Mouse (Mus musculus): ENCODE results near the gene Pyroxd1. TPM values are rescaled to one million over a fixed set of nuclear protein-coding genes. Genes with fewer than 3 reads are reported as not detected.

Gene Pyroxd1
- 5.6 and 6.3 TPM in 2 replicates for polyA plus RNA-seq (2015; fragmentation: Nextera tagmentation; extraction: Ambion mirVana)

GRCm38 (mm10) chr6:142345440-142346038 is at the start of gene Pyroxd1:
Gene Pyroxd1 (plus strand): TSS chr6:142345654.
- ATAC-seq (ENCODE audit: low read depth): peak; percentile 92
- H3K9me3 ChIP-seq (replicated peaks; ENCODE audit: control insufficient read depth, low read length): no peaks in the 10 kb centered on the region
- peak within 1 kb of the TSS; percentile 85 for H3K4me3 ChIP-seq (ENCODE audit: low read depth, low read length)
- under 1% methylated on average over 48 of the region's 48 CpGs for WGBS (ENCODE audit: insufficient replicate concordance)
- peak within 1 kb of the TSS; percentile 69 for H3K4me2 ChIP-seq (ENCODE audit: low read depth, low read length)
- peak within 1 kb of the TSS; percentile 75 for H3K9ac ChIP-seq (ENCODE audit: low read depth, low read length)
- H3K36me3 ChIP-seq (ENCODE audit: control insufficient read depth, insufficient read depth): no peaks in the 10 kb centered on the region
- H3K27ac ChIP-seq (ENCODE audit: low read length): peak within 1 kb of the TSS; percentile 83
- no peaks in the 10 kb centered on the region for H3K27me3 ChIP-seq (ENCODE audit: control insufficient read depth, insufficient read depth, low read depth, low read length)
- peaks cover 11% of the 10 kb centered on the region for H3K4me1 ChIP-seq (ENCODE audit: control insufficient read depth, low read depth, low read length)

DNA sequence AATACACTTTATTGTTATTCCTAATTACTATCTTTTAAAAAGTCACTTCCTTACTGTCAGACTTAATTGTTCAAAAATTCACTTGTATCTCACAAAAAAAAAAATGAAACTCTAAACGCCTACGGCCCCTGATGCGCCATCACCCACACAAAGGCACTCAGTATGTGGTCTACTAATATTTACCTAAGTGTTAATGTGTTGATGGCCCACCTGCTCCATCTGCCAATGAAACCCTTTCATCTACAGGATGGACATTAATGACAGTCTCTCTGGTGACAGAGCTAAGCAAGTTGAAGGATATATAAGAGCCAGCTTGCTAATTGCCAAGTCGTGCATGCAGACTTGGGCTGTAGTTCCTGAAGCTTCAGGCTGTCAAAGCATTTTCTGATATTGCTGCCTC is 47.4 kb upstream of the Pyroxd1 start, which contains the start of gene Iapp:
Gene Iapp (plus strand): TSS at position 326 of the 400 bp plus-strand sequence.
- Histone ChIP-seq H3K27ac (ENCODE audit: low read length) (no peak within 1 kb of the TSS), H3K4me3 (ENCODE audit: low read depth, low read length) (no peak within 1 kb of the TSS), H3K36me3 (ENCODE audit: control insufficient read depth, insufficient read depth) (no peaks in the 10 kb centered on the region), H3K9me3 (replicated peaks; ENCODE audit: control insufficient read depth, low read length) (no peaks in the 10 kb centered on the region), H3K4me1 (ENCODE audit: control insufficient read depth, low read depth, low read length) (no peaks in the 10 kb centered on the region), H3K9ac (ENCODE audit: low read depth, low read length) (no peak within 1 kb of the TSS), H3K4me2 (ENCODE audit: low read depth, low read length) (no peak within 1 kb of the TSS), H3K27me3 (ENCODE audit: control insufficient read depth, insufficient read depth, low read depth, low read length) (no peaks in the 10 kb centered on the region)
- no peak for ATAC-seq (ENCODE audit: low read depth)
- 50% methylated on average over 4 of the region's 4 CpGs for WGBS (ENCODE audit: insufficient replicate concordance)

DNA sequence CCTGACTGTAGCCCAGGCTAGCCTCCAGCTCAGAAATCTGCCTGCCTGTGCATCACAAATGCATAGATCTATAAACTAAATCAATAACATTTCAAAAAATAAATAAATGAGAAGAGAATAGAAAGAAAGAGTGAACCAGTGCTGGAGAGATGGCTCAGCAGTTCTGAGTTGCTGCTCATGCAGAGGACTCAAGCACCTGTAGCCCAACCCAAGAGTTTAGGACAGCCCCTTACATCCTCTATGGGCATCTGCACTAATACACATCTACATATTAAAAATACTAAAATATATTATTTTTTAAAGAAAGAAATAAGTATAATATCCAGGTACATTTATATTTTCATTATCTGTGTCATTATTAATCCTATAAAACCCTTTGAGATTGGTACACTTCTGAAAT is 40.4 kb upstream of the Pyroxd1 start:
- Histone ChIP-seq H3K9ac (ENCODE audit: low read depth, low read length) (no peak overlapping the region), H3K4me1 (ENCODE audit: control insufficient read depth, low read depth, low read length) (no peaks in the 10 kb centered on the region), H3K27ac (ENCODE audit: low read length) (no peak overlapping the region), H3K9me3 (replicated peaks; ENCODE audit: control insufficient read depth, low read length) (no peaks in the 10 kb centered on the region; the same call in 1 of the 2 replicates), H3K4me2 (ENCODE audit: low read depth, low read length) (no peak overlapping the region), H3K27me3 (ENCODE audit: control insufficient read depth, insufficient read depth, low read depth, low read length) (no peaks in the 10 kb centered on the region), H3K36me3 (ENCODE audit: control insufficient read depth, insufficient read depth) (no peaks in the 10 kb centered on the region), H3K4me3 (ENCODE audit: low read depth, low read length) (no peak overlapping the region)
- no peak for ATAC-seq (ENCODE audit: low read depth)

DNA sequence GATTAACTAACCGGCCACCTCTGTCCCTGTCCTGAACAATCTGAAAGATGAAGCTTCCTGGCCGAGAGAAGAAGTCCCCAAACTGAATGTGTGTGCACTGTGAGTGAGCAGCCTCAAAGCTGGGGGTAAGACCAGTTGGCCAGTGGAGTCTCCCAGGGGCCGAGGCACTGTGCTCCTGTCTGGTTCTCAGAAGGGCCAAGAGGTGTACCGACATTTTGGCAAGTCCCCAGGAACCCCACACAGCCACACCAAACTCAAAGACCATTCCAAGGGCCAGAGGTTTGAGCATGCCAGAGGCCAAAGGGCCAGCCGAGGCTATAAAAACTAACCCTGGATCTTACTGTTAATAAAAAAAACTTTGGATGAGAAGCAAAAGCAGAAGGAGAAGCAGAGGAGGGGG is 31.2 kb upstream of the Pyroxd1 start:
- WGBS (ENCODE audit: insufficient replicate concordance): 47% methylated on average over 5 of the region's 5 CpGs
- H3K36me3 ChIP-seq (ENCODE audit: control insufficient read depth, insufficient read depth): no peaks in the 10 kb centered on the region
- H3K9ac ChIP-seq (ENCODE audit: low read depth, low read length): no peak overlapping the region
- no peak for ATAC-seq (ENCODE audit: low read depth)
- no peaks in the 10 kb centered on the region for H3K27me3 ChIP-seq (ENCODE audit: control insufficient read depth, insufficient read depth, low read depth, low read length)
- H3K9me3 ChIP-seq (replicated peaks; ENCODE audit: control insufficient read depth, low read length): no peaks in the 10 kb centered on the region; the same call in 1 of the 2 replicates
- no peak overlapping the region for H3K4me2 ChIP-seq (ENCODE audit: low read depth, low read length)
- H3K27ac ChIP-seq (ENCODE audit: low read length): no peak overlapping the region
- H3K4me3 ChIP-seq (ENCODE audit: low read depth, low read length): no peak overlapping the region
- no peaks in the 10 kb centered on the region for H3K4me1 ChIP-seq (ENCODE audit: control insufficient read depth, low read depth, low read length)

DNA sequence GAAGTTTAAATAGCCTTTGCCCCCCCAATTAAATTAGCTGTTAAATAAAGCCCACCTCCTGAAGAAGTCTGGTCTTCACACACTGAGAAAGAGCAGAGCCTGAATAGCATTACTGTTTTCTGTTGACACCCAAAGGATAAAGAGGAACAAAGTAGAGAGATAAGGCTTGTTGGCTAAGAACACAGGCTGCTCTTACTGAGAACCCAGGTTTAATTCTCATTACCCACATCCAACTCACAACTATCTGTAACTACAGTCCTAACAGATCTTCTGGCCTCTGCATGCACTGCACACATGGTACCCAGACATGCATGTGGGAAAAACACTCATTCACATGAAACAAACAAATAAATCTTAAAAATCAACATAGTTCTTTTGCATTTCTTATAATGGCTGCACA is 28.3 kb upstream of the Pyroxd1 start:
- Histone ChIP-seq H3K9ac (ENCODE audit: low read depth, low read length) (no peak overlapping the region), H3K36me3 (ENCODE audit: control insufficient read depth, insufficient read depth) (no peaks in the 10 kb centered on the region), H3K4me1 (ENCODE audit: control insufficient read depth, low read depth, low read length) (no peaks in the 10 kb centered on the region), H3K27me3 (ENCODE audit: control insufficient read depth, insufficient read depth, low read depth, low read length) (no peaks in the 10 kb centered on the region), H3K9me3 (replicated peaks; ENCODE audit: control insufficient read depth, low read length) (no peaks in the 10 kb centered on the region), H3K27ac (ENCODE audit: low read length) (no peak overlapping the region), H3K4me2 (ENCODE audit: low read depth, low read length) (no peak overlapping the region), H3K4me3 (ENCODE audit: low read depth, low read length) (no peak overlapping the region)
- ATAC-seq (ENCODE audit: low read depth): no peak

DNA sequence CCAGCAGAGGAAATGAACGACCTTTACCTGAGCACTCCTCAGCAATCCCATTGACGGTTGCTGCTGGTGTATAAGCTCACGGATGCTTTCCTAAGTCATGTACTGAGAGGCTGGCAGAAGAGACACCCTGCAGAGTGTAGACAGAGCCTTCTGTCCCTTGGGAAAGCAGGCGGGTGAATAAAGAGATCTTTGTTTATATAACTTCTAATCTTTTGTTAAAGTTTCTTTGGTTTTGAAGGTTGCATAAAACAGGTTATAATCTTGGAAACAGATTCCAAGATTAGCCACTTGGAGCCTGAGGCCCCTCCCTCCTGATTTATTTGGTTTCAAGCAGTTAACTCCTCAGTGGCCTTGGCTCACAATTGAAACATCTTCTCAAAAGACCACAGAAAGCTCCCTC is 22.6 kb upstream of the Pyroxd1 start, which contains the start of gene Slco1a5:
Gene Slco1a5 (minus strand): TSS at position 101 of the 400 bp plus-strand sequence.
- ATAC-seq (ENCODE audit: low read depth): no peak
- H3K27me3 ChIP-seq (ENCODE audit: control insufficient read depth, insufficient read depth, low read depth, low read length): no peaks in the 10 kb centered on the region

GRCm38 (mm10) chr6:142326598-142326997 is 18.9 kb upstream of the Pyroxd1 start:
- Histone ChIP-seq H3K4me3 (ENCODE audit: low read depth, low read length) (no peak overlapping the region), H3K27ac (ENCODE audit: low read length) (no peak overlapping the region), H3K4me2 (ENCODE audit: low read depth, low read length) (no peak overlapping the region), H3K4me1 (ENCODE audit: control insufficient read depth, low read depth, low read length) (no peaks in the 10 kb centered on the region), H3K9ac (ENCODE audit: low read depth, low read length) (no peak overlapping the region), H3K9me3 (replicated peaks; ENCODE audit: control insufficient read depth, low read length) (no peaks in the 10 kb centered on the region), H3K36me3 (ENCODE audit: control insufficient read depth, insufficient read depth) (no peaks in the 10 kb centered on the region), H3K27me3 (ENCODE audit: control insufficient read depth, insufficient read depth, low read depth, low read length) (no peaks in the 10 kb centered on the region)
- ATAC-seq (ENCODE audit: low read depth): peak; percentile 21; the same call in 1 of the 2 replicates
- 50% methylated on average over 3 of the region's 3 CpGs for WGBS (ENCODE audit: insufficient replicate concordance)

More for the DNA sequence above, 22.6 kb upstream of the Pyroxd1 start, which contains the start of gene Slco1a5:
- Histone ChIP-seq H3K4me2 (ENCODE audit: low read depth, low read length) (no peak within 1 kb of the TSS), H3K27ac (ENCODE audit: low read length) (no peak within 1 kb of the TSS), H3K36me3 (ENCODE audit: control insufficient read depth, insufficient read depth) (no peaks in the 10 kb centered on the region), H3K4me1 (ENCODE audit: control insufficient read depth, low read depth, low read length) (no peaks in the 10 kb centered on the region), H3K9me3 (replicated peaks; ENCODE audit: control insufficient read depth, low read length) (no peaks in the 10 kb centered on the region), H3K9ac (ENCODE audit: low read depth, low read length) (no peak within 1 kb of the TSS), H3K4me3 (ENCODE audit: low read depth, low read length) (no peak within 1 kb of the TSS)
- WGBS (ENCODE audit: insufficient replicate concordance): 29% methylated on average over 4 of the region's 4 CpGs

GRCm38 (mm10) chr6:142329201-142329600 is 16.3 kb upstream of the Pyroxd1 start:
- Histone ChIP-seq H3K27ac (ENCODE audit: low read length) (no peak overlapping the region), H3K4me1 (ENCODE audit: control insufficient read depth, low read depth, low read length) (no peaks in the 10 kb centered on the region), H3K4me3 (ENCODE audit: low read depth, low read length) (no peak overlapping the region), H3K4me2 (ENCODE audit: low read depth, low read length) (no peak overlapping the region), H3K27me3 (ENCODE audit: control insufficient read depth, insufficient read depth, low read depth, low read length) (no peaks in the 10 kb centered on the region), H3K36me3 (ENCODE audit: control insufficient read depth, insufficient read depth) (no peaks in the 10 kb centered on the region), H3K9me3 (replicated peaks; ENCODE audit: control insufficient read depth, low read length) (no peaks in the 10 kb centered on the region), H3K9ac (ENCODE audit: low read depth, low read length) (no peak overlapping the region)
- ATAC-seq (ENCODE audit: low read depth): no peak
- 29% methylated on average over 1 of the region's 1 CpGs for WGBS (ENCODE audit: insufficient replicate concordance)

- no peak overlapping the region for H3K27ac ChIP-seq (ENCODE audit: low read length)
- H3K9me3 ChIP-seq (replicated peaks; ENCODE audit: control insufficient read depth, low read length): no peaks in the 10 kb centered on the region
- H3K4me2 ChIP-seq (ENCODE audit: low read depth, low read length): no peak overlapping the region
- H3K36me3 ChIP-seq (ENCODE audit: control insufficient read depth, insufficient read depth): no peaks in the 10 kb centered on the region
- no peak for ATAC-seq (ENCODE audit: low read depth)
- no peaks in the 10 kb centered on the region for H3K27me3 ChIP-seq (ENCODE audit: control insufficient read depth, insufficient read depth, low read depth, low read length)
- H3K9ac ChIP-seq (ENCODE audit: low read depth, low read length): no peak overlapping the region
- no peak overlapping the region for H3K4me3 ChIP-seq (ENCODE audit: low read depth, low read length)
- H3K4me1 ChIP-seq (ENCODE audit: control insufficient read depth, low read depth, low read length): no peaks in the 10 kb centered on the region
- 33% methylated on average over 2 of the region's 2 CpGs for WGBS (ENCODE audit: insufficient replicate concordance)
Observed at GRCm38 (mm10) chr6:142338961-142339360, 6.5 kb upstream of the Pyroxd1 start.

Data from liver, embryonic 16.5 days (tissue).